Mouse (Mus musculus) brown adipose tissue, adult 24 weeks (tissue): ENCODE measurements around the gene Arhgap23. TPM values are rescaled to one million over a fixed set of nuclear protein-coding genes. Genes with fewer than 3 reads are reported as not detected.

Experiments used
- H3K27ac ChIP-seq: fragments of 200-500 bp; replicated peaks from 2 replicates; pipeline ENCODE4 v1.5.1; 2012; ENCODE audit warnings: low read depth, mild to moderate bottlenecking, low read length
- H3K4me1 ChIP-seq: fragments of 200-500 bp; 2 replicates; pipeline ENCODE4 v1.6.1; 2012; ENCODE audit warnings: low read length, mixed read lengths; ENCODE audit not compliant: control insufficient read depth, insufficient read depth, insufficient read length
- H3K4me3 ChIP-seq: fragments of 200-500 bp; 2 replicates; pipeline ENCODE4 v1.5.1; 2012; ENCODE audit warnings: low read depth, mild to moderate bottlenecking, low read length, moderate library complexity; ENCODE audit not compliant: insufficient read depth
- polyA plus RNA-seq: library from polyadenylated mRNA; stranded (reverse); fragments of >200 nt; gene quantifications from 2 replicates; pipeline ENCODE4 v1.2.4, GENCODE M21; 2012; ENCODE audit not compliant: missing spikeins, insufficient read depth, insufficient read length

The Arhgap23 gene
- polyA plus RNA-seq, 1 experiment, result 5.5 TPM

GRCm38 (mm10) chr11:97543181-97543733 lies 127.9 kb downstream of the Arhgap23 start:
- Histone ChIP-seq H3K4me1 (no peaks in the 10 kb centered on the region; the same call in 1 of the 2 replicates), H3K27ac (no peak overlapping the region), H3K4me3 (no peak overlapping the region)

- H3K4me1 ChIP-seq, result no peaks in the 10 kb centered on the region; the same call in 1 of the 2 replicates
- H3K4me3 ChIP-seq, result no peak overlapping the region
- H3K27ac ChIP-seq, result no peak overlapping the region
Observed at GRCm38 (mm10) chr11:97543883-97544282, 128.6 kb downstream of the Arhgap23 start.

DNA sequence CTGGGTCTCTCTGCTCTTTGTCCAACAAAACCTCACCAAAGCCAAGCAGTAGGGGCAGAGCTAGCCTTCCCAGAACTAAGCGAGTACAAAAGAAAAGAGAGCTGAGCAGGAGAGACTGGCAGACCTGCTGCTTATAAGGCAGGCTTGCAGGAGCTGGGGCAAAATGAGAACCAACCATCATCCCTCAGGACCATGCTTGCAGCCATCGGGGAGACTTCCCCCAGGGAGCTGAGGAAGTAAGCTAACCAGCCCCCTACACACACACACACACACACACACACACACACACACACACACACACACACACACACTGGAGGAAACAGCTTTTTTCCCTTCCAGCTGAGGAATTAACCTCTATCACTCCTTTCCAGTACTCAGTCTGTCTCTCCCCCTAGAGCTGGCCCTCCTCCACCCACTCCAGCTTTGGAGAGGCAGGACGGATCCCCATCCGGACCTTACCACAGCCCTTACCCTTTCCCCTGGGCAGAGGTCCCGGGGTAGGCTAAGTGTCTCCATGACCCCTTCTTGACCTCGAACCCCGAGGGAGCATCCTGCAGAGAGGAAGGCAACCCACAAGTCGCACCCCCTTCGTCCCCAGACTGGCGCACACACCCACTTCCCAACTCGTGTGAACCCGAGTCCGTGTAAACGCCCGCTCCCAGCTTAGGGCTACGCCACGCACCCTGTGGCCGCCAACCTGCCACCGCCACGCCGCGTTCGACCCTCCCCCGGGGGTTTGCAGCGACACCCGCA lies 130.7 kb downstream of the Arhgap23 start:
- H3K4me3 ChIP-seq, result peak overlapping the region; percentile 9; the same call in 1 of the 2 replicates
- H3K27ac ChIP-seq, result no peak overlapping the region
- no peaks in the 10 kb centered on the region; the same call in 1 of the 2 replicates for H3K4me1 ChIP-seq

GRCm38 (mm10) chr11:97546804-97547411 lies 131.6 kb downstream of the Arhgap23 start:
- peak overlapping the region; percentile 40; the same call in 1 of the 2 replicates for H3K4me3 ChIP-seq
- no peak overlapping the region for H3K27ac ChIP-seq
- no peaks in the 10 kb centered on the region; the same call in 1 of the 2 replicates for H3K4me1 ChIP-seq

GRCm38 (mm10) chr11:97547957-97548706 lies 132.8 kb downstream of the Arhgap23 start:
- Histone ChIP-seq H3K27ac (no peak overlapping the region), H3K4me1 (no peaks in the 10 kb centered on the region; the same call in 1 of the 2 replicates), H3K4me3 (no peak overlapping the region)

GRCm38 (mm10) chr11:97548757-97549156 lies 133.4 kb downstream of the Arhgap23 start:
- no peak overlapping the region for H3K4me3 ChIP-seq
- no peak overlapping the region for H3K27ac ChIP-seq
- H3K4me1 ChIP-seq, result no peaks in the 10 kb centered on the region; the same call in 1 of the 2 replicates

Other genes starting within 250 kb of the Arhgap23 start
- 40.7 and 57.4 TPM in 2 replicates for gene Kpnb1, start 227.7 kb upstream of the Arhgap23 start, polyA plus RNA-seq
- 28.5 and 33.2 TPM in 2 replicates for gene Npepps, start 134.9 kb upstream of the Arhgap23 start, polyA plus RNA-seq
- gene Mrpl45, start 99.8 kb upstream of the Arhgap23 start, polyA plus RNA-seq, result 51.3 and 53.2 TPM in 2 replicates
- not detected in 2 replicates for gene Gpr179, start 63.5 kb upstream of the Arhgap23 start, polyA plus RNA-seq
- 5.7 and 6.3 TPM in 2 replicates for gene Socs7, start 53.0 kb upstream of the Arhgap23 start, polyA plus RNA-seq
- not detected in 2 replicates for gene 4933428G20Rik, start 84.8 kb downstream of the Arhgap23 start, polyA plus RNA-seq
- gene Srcin1, start 160.7 kb downstream of the Arhgap23 start, polyA plus RNA-seq, result 0.21 and 0.32 TPM in 2 replicates
- gene Epop, start 214.2 kb downstream of the Arhgap23 start, polyA plus RNA-seq, result not detected in 2 replicates
- 10.9 and 12.9 TPM in 2 replicates for gene Mllt6, start 247.9 kb downstream of the Arhgap23 start, polyA plus RNA-seq